Mouse (Mus musculus): ENCODE measurements at regions not wholly inside any gene's neighbourhood (a gene's known extent, or its start where the extent isn't known, plus 50 kb on each side); places are given as distances from the start of the nearest gene placed in this dataset.

- no peak for DNase-seq
Measured at GRCm38 (mm10) chr11:24569655-24570054, 491.8 kb downstream of the Bcl11a start.

- no peak for DNase-seq
Measured at GRCm38 (mm10) chr11:24613529-24613928, 535.7 kb downstream of the Bcl11a start.

- DNase-seq = no peak
Measured at GRCm38 (mm10) chr11:24615436-24615835, 537.6 kb downstream of the Bcl11a start.

- DNase-seq = no peak
Measured at GRCm38 (mm10) chr11:24618586-24618985, 540.7 kb downstream of the Bcl11a start.

GRCm38 (mm10) chr11:24619021-24619420 is 541.2 kb downstream of the Bcl11a start:
- DNase-seq = no peak

GRCm38 (mm10) chr11:24628619-24629018 is 550.8 kb downstream of the Bcl11a start:
- DNase-seq = no peak

GRCm38 (mm10) chr11:24629431-24629830 is 551.6 kb downstream of the Bcl11a start:
- peak; percentile 23 for DNase-seq

GRCm38 (mm10) chr11:24630403-24630900 is 552.6 kb downstream of the Bcl11a start:
- no peak for DNase-seq

- DNase-seq = no peak
Measured at GRCm38 (mm10) chr11:24631651-24632050, 553.8 kb downstream of the Bcl11a start.

GRCm38 (mm10) chr11:24636716-24637115 is 558.9 kb downstream of the Bcl11a start:
- no peak for DNase-seq

- no peak for DNase-seq
Measured at GRCm38 (mm10) chr11:24643439-24644109, 565.7 kb downstream of the Bcl11a start.

GRCm38 (mm10) chr11:24652852-24653251 is 575.0 kb downstream of the Bcl11a start:
- no peak for DNase-seq

- no peak for DNase-seq
Measured at GRCm38 (mm10) chr11:24664082-24664481, 586.2 kb downstream of the Bcl11a start.

- DNase-seq = no peak
Measured at GRCm38 (mm10) chr11:24665310-24665709, 587.5 kb downstream of the Bcl11a start.

- no peak for DNase-seq
Measured at GRCm38 (mm10) chr11:24671662-24672061, 593.8 kb downstream of the Bcl11a start.

GRCm38 (mm10) chr11:24673248-24674207 is 595.7 kb downstream of the Bcl11a start:
- no peak for DNase-seq

- DNase-seq = no peak
Measured at GRCm38 (mm10) chr11:24674208-24674571, 596.3 kb downstream of the Bcl11a start.

GRCm38 (mm10) chr11:24677016-24677415 is 599.2 kb downstream of the Bcl11a start:
- no peak for DNase-seq

- no peak for DNase-seq
Measured at GRCm38 (mm10) chr11:24679581-24679980, 601.7 kb downstream of the Bcl11a start.

- no peak for DNase-seq
Measured at GRCm38 (mm10) chr11:24682423-24682822, 604.6 kb downstream of the Bcl11a start.

- DNase-seq = no peak
Measured at GRCm38 (mm10) chr11:24685545-24686467, 608.0 kb downstream of the Bcl11a start.

GRCm38 (mm10) chr11:24688160-24688782 is 610.4 kb downstream of the Bcl11a start:
- DNase-seq = no peak
